Mouse (Mus musculus): ENCODE measurements around the gene Apoc1. TPM values are rescaled to one million over a fixed set of nuclear protein-coding genes. Genes with fewer than 3 reads are reported as not detected.
A peak's percentile ranks its signal among the peaks of the same experiment; 100 is the strongest.

The Apoc1 gene
- polyA plus RNA-seq, 1 experiment from 2014 or later, result 1.2 TPM

DNA sequence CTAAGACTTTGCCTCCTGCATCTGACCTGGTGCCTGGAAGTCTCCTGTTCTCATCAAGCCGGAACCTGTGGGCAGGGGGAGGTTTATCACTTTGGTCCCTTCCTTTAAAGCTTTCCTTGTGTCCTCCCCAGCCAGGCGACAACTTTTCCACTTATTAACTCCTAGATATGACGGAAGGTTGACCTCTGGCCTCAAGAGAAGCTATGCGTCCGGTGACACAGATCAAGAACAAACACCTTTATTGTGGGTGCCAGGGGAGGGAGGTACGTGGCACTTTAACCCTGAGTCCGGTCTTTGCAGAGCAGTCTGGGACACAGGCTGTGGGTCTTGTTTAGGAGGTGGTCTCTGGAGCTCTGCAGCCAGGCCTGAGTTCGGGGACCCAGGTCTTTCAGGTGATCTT lies 14.6 kb downstream of the Apoc1 start, which contains the start of gene Apoc2:
Gene Apoc2 (minus strand): TSS at position 70 of the 400 bp plus-strand sequence.
- WGBS, result 82% methylated on average over 8 of the region's 8 CpGs
- Histone ChIP-seq H3K27ac (no peak within 1 kb of the TSS), H3K9me3 (no peaks in the 10 kb centered on the region), H3K36me3 (replicated peaks) (no peaks in the 10 kb centered on the region), H3K4me2 (no peak within 1 kb of the TSS), H3K27me3 (no peaks in the 10 kb centered on the region), H3K4me1 (no peaks in the 10 kb centered on the region), H3K4me3 (replicated peaks) (no peak within 1 kb of the TSS), H3K9ac (no peak within 1 kb of the TSS; the same call in 1 of the 2 replicates)
- ATAC-seq (ENCODE audit: low FRiP score), result no peak

- Histone ChIP-seq H3K9me3 (no peaks in the 10 kb centered on the region), H3K4me2 (no peak overlapping the region), H3K9ac (no peak overlapping the region), H3K4me3 (replicated peaks) (no peak overlapping the region), H3K4me1 (no peaks in the 10 kb centered on the region), H3K36me3 (replicated peaks) (no peaks in the 10 kb centered on the region), H3K27me3 (no peaks in the 10 kb centered on the region), H3K27ac (no peak overlapping the region)
- 69% methylated on average over 1 of the region's 1 CpGs for WGBS
- ATAC-seq (ENCODE audit: low FRiP score), result no peak
These were observed 15.8 kb downstream of the Apoc1 start for GRCm38 (mm10) chr7:19676662-19677061.

DNA sequence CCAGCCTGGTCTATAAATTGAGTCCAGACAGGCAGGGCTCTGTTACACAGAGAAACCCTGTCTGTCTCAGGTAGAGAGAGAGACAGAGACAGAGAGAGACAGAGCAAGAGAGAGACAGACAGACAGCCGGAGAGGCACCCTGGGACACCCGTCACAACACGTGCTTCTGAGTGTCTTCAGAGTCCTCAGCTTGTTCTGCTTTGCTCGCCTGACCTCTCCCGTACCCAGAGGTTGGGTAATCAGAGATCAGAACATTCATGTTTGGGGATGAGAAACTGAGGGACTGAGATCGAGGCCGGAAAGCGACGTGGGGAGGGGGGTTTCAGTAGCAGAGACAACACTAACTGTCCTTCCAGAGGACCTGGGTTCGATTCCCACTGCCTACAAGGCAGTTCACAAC lies 16.6 kb downstream of the Apoc1 start:
- Histone ChIP-seq H3K4me1 (no peaks in the 10 kb centered on the region), H3K9ac (no peak overlapping the region)
- 80% methylated on average over 10 of the region's 10 CpGs for WGBS

GRCm38 (mm10) chr7:19673083-19673699 lies 19.3 kb downstream of the Apoc1 start:
- ATAC-seq (ENCODE audit: low FRiP score), result no peak
- no peaks in the 10 kb centered on the region for H3K27me3 ChIP-seq
- no peaks in the 10 kb centered on the region for H3K36me3 ChIP-seq (replicated peaks)
- H3K27ac ChIP-seq, result no peak overlapping the region
- no peak overlapping the region for H3K4me2 ChIP-seq
- H3K4me3 ChIP-seq (replicated peaks), result no peak overlapping the region
- H3K4me1 ChIP-seq, result 0 out of 2 replicates have a peak, but pooled peaks cover 4% of the 10 kb centered on the region
- H3K9me3 ChIP-seq, result no peaks in the 10 kb centered on the region
- 75% methylated on average over 14 of the region's 14 CpGs for WGBS
- H3K9ac ChIP-seq, result no peak overlapping the region

More for the DNA sequence above, 16.6 kb downstream of the Apoc1 start:
- Histone ChIP-seq H3K9me3 (no peaks in the 10 kb centered on the region), H3K27me3 (no peaks in the 10 kb centered on the region), H3K27ac (no peak overlapping the region), H3K36me3 (replicated peaks) (no peaks in the 10 kb centered on the region), H3K4me2 (no peak overlapping the region), H3K4me3 (replicated peaks) (no peak overlapping the region)
- no peak for ATAC-seq (ENCODE audit: low FRiP score)

DNA sequence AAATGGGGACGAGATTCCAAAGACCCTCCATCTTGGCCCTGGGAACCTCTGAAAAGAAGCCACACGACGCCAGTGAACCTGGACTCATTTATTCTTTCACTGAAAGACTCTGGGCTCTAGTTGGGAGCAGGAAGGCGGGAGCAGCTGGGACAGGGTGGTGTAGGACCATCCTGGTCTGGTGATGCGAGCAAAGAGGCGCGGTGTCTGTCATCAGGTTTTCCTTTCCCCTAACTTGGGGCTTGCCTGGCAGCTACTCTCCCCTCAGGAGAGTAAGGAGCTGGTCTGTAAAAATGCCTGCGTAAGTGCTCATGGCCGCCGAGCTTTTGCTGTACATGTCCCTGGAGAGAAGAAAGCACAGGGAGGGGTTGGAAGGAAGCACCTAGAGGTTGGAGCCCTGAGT lies 20.9 kb downstream of the Apoc1 start:
- Histone ChIP-seq H3K36me3 (replicated peaks) (no peaks in the 10 kb centered on the region), H3K9ac (no peak overlapping the region), H3K4me1 (0 out of 2 replicates have a peak, but pooled peaks cover 4% of the 10 kb centered on the region), H3K4me3 (replicated peaks) (no peak overlapping the region), H3K27ac (no peak overlapping the region), H3K4me2 (no peak overlapping the region), H3K27me3 (0 out of 2 replicates have a peak, but pooled peaks cover 5% of the 10 kb centered on the region), H3K9me3 (no peaks in the 10 kb centered on the region)
- WGBS, result 72% methylated on average over 10 of the region's 10 CpGs
- no peak for ATAC-seq (ENCODE audit: low FRiP score)

DNA sequence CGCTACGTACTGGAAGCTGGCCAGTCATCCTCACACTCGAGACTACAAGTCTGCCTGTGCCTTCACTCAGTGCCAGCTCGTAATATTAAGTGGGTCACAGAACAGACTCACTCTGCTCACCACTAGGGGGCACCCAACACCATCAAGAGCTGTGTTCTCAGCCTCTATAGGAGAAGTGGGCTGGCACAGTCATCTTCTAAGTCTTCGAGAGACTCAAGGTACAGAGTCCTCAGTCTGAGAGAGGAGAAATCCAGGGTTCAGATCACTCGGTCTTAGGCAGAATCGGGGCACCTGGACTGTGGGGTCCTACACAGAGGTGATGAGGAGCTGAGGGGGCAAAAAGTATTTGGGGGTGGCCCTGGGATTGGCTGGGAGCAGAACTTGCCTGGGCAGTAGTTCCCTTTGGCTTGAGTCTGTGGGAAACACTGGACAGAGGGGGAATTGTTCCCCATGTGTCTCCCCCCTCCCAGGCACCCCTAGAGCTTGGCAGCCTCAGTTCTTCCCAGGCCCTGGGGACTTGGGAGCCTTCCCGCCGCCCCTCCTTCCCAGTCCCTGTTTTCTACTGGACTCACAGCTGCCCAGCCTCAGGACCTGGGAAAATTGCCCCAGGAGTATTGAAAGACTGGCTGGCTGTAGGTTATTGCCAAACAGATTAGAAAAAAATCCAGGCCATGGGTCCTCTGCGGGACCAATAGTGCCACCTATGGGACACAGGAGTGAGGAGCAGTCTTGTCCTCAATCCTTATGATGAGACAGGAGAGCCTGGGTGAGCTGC lies 23.3 kb downstream of the Apoc1 start:
- H3K4me2 ChIP-seq, result 0 out of 2 replicates have a peak overlapping the region, but pooled peaks have one; percentile 6
- no peaks in the 10 kb centered on the region for H3K9me3 ChIP-seq
- H3K27me3 ChIP-seq, result 0 out of 2 replicates have a peak, but pooled peaks cover 5% of the 10 kb centered on the region
- H3K27ac ChIP-seq, result no peak overlapping the region
- H3K4me3 ChIP-seq (replicated peaks), result no peak overlapping the region
- WGBS, result 11% methylated on average over 10 of the region's 10 CpGs
- peaks cover 11% of the 10 kb centered on the region for H3K4me1 ChIP-seq
- H3K9ac ChIP-seq, result no peak overlapping the region
- no peaks in the 10 kb centered on the region for H3K36me3 ChIP-seq (replicated peaks)
- ATAC-seq (ENCODE audit: low FRiP score), result peak; percentile 65; the same call in 1 of the 2 replicates

GRCm38 (mm10) chr7:19667434-19667833 lies 25.0 kb downstream of the Apoc1 start:
- WGBS, result 86% methylated on average over 2 of the region's 2 CpGs
- Histone ChIP-seq H3K4me2 (no peak overlapping the region), H3K9ac (no peak overlapping the region), H3K36me3 (replicated peaks) (peaks cover 4% of the 10 kb centered on the region; the same call in 1 of the 2 replicates), H3K9me3 (no peaks in the 10 kb centered on the region), H3K27ac (no peak overlapping the region), H3K4me1 (peaks cover 27% of the 10 kb centered on the region), H3K4me3 (replicated peaks) (no peak overlapping the region), H3K27me3 (0 out of 2 replicates have a peak, but pooled peaks cover 5% of the 10 kb centered on the region)
- no peak for ATAC-seq (ENCODE audit: low FRiP score)

DNA sequence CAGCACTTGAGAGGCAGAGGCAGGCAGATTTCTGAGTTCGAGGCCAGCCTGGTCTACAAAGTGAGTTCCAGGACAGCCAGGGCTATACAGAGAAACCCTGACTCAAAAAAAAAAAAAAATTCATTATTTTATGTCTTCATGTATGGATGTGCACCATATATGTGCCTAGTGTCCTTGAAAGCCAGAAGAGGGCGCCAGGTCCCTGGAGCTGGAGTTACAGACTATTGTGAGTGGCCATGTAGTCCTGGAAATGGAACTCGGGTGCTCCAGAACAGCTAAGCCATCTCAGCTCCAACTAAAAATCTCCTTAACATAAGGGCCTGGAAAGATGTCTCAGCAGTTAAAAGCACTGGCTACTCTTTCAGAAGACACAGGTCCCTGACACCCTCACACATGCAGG lies 25.7 kb downstream of the Apoc1 start:
- Histone ChIP-seq H3K4me3 (replicated peaks) (no peak overlapping the region), H3K27ac (no peak overlapping the region), H3K9ac (no peak overlapping the region), H3K36me3 (replicated peaks) (peaks cover 11% of the 10 kb centered on the region), H3K4me2 (no peak overlapping the region), H3K27me3 (0 out of 2 replicates have a peak, but pooled peaks cover 5% of the 10 kb centered on the region), H3K9me3 (no peaks in the 10 kb centered on the region), H3K4me1 (peaks cover 29% of the 10 kb centered on the region)
- 66% methylated on average over 3 of the region's 3 CpGs for WGBS
- ATAC-seq (ENCODE audit: low FRiP score), result no peak

DNA sequence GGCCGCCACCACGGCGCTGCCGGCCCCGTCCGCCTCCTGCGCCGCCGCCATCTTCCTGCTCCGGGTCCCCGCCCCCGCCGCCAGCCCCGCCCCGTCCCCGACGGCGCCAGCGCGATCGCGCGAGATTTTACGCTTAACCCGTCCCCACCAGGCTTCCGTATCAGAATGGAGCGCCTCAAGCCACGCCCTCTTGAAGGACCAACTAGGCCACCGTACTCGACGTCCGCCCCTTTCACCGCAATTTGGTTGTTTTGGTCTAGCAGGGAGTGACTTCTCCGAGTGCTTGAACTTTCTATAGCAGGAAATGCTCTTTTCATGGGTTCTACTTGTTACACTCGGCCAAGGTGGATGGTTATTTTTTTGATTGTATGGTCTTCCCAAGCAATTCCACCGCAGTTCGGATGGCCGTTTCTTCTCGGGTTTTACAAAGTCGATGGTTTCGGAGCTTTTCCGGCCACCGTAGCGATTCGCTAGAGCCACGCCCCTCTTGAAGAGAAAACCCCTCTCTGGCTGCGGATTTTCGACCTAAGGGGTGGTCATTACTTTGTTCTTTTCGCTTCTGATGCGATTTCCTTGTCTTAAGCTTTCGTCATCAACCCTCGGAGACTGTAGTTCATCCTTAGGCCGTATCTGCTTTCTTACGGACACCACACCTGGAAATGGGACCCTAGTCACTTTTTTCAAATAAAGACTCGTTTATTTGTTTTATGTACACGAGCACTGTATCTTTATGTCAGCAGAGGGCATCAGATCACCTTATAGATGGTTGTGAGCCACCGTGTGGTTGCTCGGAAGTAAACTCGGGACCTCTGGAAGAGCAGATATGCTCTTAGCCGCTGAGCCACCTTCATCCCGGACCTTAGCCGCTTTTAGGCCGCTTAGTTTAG lies 27.3 kb downstream of the Apoc1 start, which contains the start of gene Clptm1:
Gene Clptm1 (minus strand): TSS at position 79 of the 887 bp plus-strand sequence.
- peaks cover 20% of the 10 kb centered on the region for H3K36me3 ChIP-seq (replicated peaks)
- H3K4me1 ChIP-seq, result peaks cover 29% of the 10 kb centered on the region
- H3K4me3 ChIP-seq (replicated peaks), result peak within 1 kb of the TSS; percentile 100
- H3K9ac ChIP-seq, result peak within 1 kb of the TSS; percentile 99
- no peaks in the 10 kb centered on the region for H3K9me3 ChIP-seq
- WGBS, result under 1% methylated on average over 62 of the region's 63 CpGs
- ATAC-seq (ENCODE audit: low FRiP score), result peak; percentile 91
- H3K4me2 ChIP-seq, result peak within 1 kb of the TSS; percentile 86
- 0 out of 2 replicates have a peak, but pooled peaks cover 5% of the 10 kb centered on the region for H3K27me3 ChIP-seq
- peak within 1 kb of the TSS; percentile 93 for H3K27ac ChIP-seq

DNA sequence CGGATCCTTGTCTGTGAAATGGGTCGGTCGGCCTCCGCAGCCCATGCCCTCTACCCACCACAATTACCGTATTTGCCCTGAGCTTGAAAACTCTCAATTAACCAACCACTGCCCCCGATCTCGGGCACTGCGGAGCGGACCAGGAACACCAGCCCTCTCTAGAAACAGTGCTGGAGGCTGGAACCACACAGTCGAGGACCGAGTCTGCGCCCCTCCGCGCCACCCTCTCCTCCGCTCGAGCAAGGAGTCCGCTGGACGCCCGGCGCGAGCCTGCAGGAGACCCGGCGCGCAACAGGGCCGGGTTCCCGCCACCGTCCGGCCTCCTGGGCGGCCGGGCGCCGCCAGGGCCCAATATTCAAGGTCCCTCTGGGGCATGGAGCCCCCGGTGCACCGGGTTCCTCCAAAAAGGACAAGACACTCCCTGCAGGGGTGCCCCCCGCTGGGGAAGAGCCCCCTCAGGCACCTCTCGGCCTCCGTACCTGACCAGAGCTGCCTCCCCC lies 28.0 kb downstream of the Apoc1 start:
- Histone ChIP-seq H3K4me1 (peaks cover 29% of the 10 kb centered on the region), H3K4me2 (peak overlapping the region; percentile 86), H3K36me3 (replicated peaks) (peaks cover 25% of the 10 kb centered on the region), H3K27ac (peak overlapping the region; percentile 93), H3K9ac (peak overlapping the region; percentile 99), H3K27me3 (0 out of 2 replicates have a peak, but pooled peaks cover 5% of the 10 kb centered on the region), H3K4me3 (replicated peaks) (peak overlapping the region; percentile 100), H3K9me3 (no peaks in the 10 kb centered on the region)
- WGBS, result under 1% methylated on average over 37 of the region's 37 CpGs
- peak; percentile 68 for ATAC-seq (ENCODE audit: low FRiP score)

DNA sequence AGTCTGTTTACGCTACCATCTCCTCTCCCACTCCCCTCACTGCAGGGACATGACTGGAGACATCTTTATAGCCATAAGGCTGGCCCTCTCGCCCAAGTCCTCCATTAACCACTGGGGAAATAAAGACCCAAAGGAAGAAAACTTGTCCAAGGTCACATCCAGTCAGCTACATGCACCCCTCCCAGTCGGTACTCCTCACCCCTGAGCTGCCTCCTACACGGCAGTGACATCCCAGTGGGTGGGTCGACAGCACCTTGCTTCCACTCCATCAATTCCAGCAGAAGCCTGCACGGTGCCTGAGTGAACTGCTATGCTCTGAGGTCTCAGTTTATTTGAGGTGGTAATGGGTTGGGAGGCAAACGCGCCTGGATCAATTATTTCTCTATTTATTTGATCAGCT lies 28.5 kb downstream of the Apoc1 start:
- H3K4me1 ChIP-seq, result peaks cover 26% of the 10 kb centered on the region
- H3K27me3 ChIP-seq, result 0 out of 2 replicates have a peak, but pooled peaks cover 5% of the 10 kb centered on the region
- peaks cover 28% of the 10 kb centered on the region for H3K36me3 ChIP-seq (replicated peaks)
- 22% methylated on average over 8 of the region's 8 CpGs for WGBS
- H3K9ac ChIP-seq, result peak overlapping the region; percentile 99
- H3K27ac ChIP-seq, result no peak overlapping the region
- no peak for ATAC-seq (ENCODE audit: low FRiP score)
- peak overlapping the region; percentile 100 for H3K4me3 ChIP-seq (replicated peaks)
- peak overlapping the region; percentile 86 for H3K4me2 ChIP-seq
- H3K9me3 ChIP-seq, result no peaks in the 10 kb centered on the region

All from forebrain, embryonic 12.5 days (tissue).